Mouse (Mus musculus) duodenum, adult 2 months (tissue): ENCODE data around the gene Nudc. TPM values are rescaled to one million over a fixed set of nuclear protein-coding genes. Genes with fewer than 3 reads are reported as not detected.

Experiments used
- polyA plus RNA-seq: library from polyadenylated mRNA; depleted of rRNA; stranded (reverse); fragments of >200 nt; gene quantifications from 2 replicates; pipeline ENCODE4 v1.2.3, GENCODE M21; 2012; ENCODE audit warnings: low replicate concordance; rRNA removed

The Nudc gene
- 13.8 and 19.1 TPM in 2 replicates for polyA plus RNA-seq

DNA sequence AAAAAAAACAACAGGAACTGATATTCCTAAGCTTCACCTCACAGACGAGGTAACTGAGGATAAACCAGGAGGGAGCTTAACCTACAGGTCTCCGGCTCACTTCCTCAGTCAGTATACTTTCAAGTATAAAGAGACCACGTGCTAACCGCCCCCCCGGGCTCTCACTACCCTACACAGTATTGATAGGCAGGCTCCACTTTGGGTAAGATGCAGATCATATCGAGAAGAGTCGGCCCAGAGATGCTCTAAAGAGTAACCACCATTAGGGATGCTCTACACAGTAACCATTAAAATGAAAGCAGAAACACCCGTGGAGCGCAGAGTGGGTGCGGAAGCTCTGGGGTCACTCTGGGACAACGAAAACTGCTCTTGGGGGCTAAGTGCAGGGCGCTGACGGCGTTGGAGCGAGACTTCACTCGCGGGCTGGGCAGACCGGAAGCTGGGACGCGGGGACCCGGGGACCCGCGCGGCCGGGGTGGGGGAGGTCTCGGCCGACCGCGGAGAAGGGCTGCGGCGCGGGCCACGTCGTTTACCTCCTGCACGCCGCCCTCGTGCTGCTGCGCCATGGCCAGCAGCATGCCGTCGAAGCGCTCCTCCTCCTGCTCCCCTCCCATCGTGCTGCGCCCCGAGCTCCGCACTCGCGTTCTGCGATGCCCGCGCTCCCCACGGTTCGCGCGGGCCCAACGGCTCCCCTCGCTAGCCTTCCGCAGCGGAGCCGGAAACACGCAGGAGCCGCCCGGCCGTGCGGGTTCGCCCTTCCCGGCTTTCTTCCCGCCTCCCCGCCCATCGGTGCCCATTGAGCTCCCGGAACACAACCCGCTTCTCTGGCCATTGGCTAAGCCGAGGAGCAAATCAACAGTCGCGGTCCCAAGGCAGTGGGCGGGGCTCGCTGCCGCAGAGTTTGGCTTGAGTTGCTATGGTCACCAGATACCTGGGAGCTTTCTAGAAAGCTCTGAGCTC is at the start of gene Nudc:
TSS of gene Nudc (minus strand) at position 725 of the 960 bp plus-strand sequence.

DNA sequence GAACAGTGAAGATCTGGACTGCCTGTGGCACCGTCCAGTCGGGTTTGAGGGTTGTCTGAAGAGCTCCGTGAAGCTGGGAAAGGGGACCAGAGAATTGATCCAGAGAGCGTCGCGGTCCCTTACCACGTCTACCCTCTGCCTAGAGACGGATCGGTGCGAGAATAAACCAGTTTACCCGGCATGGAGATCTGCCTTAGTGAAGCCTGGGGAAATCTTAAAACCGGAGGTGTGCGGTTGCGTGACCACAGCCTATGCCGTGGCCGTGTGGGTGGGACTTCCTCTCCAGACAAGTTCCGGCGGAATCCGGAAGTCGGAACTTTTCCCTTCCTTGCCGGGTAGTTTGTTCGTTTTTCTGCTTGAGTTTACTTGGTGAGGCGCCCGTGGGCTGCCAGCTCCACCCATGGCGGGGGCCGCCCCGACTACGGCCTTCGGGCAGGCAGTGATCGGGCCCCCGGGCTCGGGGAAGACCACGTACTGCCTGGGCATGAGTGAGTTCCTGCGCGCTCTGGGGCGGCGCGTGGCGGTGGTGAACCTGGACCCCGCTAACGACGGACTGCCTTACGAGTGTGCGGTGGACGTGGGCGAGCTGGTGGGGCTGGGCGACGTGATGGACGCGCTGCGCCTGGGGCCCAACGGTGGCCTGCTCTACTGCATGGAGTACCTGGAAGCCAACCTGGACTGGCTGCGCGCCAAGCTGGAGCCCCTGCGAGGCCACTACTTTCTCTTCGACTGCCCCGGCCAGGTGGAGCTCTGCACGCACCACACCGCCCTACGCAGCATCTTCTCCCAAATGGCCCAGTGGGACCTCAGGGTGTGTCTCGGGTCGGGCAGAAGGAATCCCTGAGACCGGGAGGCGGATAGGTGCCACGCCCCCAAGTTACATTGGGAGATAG is 38.5 kb upstream of the Nudc start, which contains the start of gene Gpn2:
TSS of gene Gpn2 (plus strand) at position 304 of the 893 bp plus-strand sequence.

DNA sequence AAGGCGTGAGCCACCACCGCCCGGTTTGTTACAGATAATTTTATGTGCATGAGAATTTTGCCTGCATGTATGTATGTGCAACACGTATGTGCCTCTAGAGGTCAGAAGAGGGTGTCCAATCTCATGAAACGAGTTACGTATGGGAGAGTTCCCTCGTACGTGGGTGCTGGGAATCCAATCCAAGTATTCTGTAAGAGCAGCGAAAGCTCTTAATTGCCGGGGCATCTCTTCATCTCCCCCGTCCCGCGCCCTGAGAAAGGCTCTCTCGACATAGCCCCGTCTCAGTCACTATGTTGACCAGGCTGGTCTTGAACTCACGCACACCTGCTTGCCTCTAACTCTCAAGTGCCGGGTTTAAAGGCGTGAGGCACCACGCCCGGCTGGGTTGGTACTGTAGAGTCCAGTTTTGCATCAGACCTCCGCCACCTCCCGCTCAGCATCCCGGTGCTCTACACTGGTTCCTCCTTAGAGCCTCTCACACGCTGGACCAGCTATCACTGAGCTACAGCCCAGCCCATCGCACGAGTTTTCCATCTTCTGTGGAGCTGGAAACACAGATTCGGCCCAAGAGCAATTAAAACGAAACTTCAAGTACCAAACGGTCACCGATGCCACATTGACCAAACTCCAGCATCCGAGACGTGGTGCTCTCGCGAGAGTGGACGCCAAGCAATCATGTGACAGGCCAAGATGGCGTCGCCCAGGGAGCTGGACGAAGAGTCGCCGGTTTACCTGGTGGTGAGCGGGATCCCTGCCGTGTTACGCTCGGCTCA is 28.5 kb upstream of the Nudc start, which contains the start of gene Gpatch3:
TSS of gene Gpatch3 (plus strand) at position 676 of the 773 bp plus-strand sequence.

DNA sequence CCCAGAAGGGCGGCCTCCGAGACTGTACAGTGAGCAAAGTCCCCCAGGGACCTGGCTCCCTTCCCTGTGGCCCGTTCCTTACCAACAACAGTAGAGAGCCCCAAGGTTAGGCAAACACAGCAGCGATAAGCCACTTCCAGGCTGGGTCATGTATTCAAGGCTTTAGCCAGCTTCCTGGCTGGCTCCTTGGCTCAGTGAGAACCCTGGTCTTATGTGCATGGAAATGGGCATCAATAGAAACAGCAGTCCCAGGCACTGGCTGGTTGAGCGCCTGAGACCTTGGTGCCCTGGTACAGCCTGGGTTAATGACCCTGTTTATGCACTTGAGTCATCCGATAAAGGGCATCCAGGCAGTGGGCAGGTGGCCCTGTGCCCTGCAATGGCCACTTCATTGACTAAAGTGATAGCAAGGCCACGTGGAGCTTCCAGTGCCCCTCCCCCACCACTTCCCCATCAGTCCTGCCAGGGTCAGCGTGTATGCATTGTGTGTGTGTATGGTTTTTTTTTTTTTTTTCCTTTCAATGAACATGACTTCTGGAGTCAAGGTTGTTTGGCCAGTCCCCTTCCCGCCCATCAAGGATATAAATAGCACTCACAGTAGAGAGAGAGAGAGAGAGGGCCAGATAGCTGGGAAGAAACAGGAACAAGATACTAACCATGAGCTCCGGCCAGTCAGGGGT is 7.1 kb upstream of the Nudc start, which contains the start of gene Nr0b2:
TSS of gene Nr0b2 (plus strand) at position 609 of the 680 bp plus-strand sequence.

DNA sequence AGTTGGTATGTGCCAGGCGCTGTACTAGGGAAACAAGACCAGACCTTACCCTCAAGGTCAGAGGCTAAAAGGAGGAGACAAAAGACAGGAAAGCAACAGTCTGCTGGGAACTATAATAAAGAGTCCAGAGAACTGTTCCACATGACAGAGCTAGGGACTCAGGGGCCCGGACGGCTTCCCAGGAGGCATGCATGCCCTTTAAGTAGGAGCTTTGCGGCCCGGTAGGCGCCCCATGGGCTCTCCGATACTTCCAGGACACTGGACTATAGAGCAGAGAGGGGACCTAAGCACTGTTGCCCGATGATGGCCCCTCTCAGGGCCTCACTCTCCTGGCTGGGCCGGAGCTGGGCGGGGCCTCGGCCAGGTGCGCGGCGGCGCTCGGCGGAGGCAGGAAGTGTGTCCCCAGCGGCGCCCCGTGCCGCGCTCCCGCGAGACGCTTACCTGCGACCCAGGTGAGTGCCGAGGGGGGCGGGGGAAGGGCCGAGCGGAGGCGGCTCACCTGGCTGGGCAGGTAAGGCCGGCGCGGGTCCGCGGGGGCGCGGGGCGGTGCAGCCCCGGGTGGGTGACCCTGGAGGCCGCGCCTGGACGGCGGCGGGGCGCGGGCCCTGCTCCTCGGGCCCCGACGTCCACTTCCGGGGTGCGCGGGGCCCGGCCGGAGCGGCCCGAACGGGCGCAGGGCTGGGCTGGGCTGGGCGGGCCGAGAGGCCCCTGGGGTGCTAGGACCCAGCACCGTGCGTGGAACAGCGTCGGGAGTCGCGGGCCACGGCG is 27.0 kb downstream of the Nudc start, which contains the start of gene Kdf1:
TSS of gene Kdf1 (plus strand) at position 363 of the 768 bp plus-strand sequence.

DNA sequence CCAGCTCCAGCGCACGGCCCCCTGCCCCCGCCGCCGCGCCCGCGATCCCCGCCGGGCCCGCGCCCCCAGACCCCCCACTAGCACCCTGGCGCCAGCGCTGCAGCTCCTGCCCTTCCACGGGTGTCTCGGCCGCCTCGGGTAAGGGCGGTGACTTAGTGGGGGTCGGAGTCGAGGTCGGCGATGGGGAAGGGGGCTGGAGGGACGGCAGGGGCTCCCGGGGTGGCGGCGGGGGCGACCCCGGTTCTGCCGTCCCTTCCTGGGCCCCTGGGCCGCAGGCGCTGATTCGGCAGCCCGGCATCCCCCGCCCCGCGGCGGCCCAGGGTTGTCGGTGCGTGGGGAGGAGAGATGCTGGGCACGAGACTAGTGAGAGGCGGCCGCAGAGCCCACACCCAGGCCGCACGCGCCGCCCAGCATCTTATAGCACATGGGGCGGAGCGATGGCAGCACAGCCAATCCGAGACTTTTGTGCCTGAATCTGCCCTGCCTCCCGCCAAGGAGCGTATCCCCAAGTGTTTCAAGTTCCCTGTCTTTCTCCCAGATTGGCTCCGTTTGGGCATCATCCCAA is 47.6 kb downstream of the Nudc start, which contains the start of gene Trnp1:
TSS of gene Trnp1 (minus strand) at position 391 of the 565 bp plus-strand sequence.

Other genes with a start within 250 kb of the Nudc start
- 80.5 and 151 TPM in 2 replicates for gene Wdtc1, start 192.5 kb downstream of the Nudc start, polyA plus RNA-seq
- gene Slc9a1, start 176.3 kb downstream of the Nudc start, polyA plus RNA-seq = 45.1 and 60.2 TPM in 2 replicates
- gene Tent5b, start 65.9 kb downstream of the Nudc start, polyA plus RNA-seq = 2.8 and 3.9 TPM in 2 replicates
- 8.0 and 11.4 TPM in 2 replicates for gene Trnp1, start 47.4 kb downstream of the Nudc start, polyA plus RNA-seq
- gene Kdf1, start 27.0 kb downstream of the Nudc start, polyA plus RNA-seq = 77.2 and 86.8 TPM in 2 replicates
- gene Nr0b2, start 7.4 kb upstream of the Nudc start, polyA plus RNA-seq = 23.8 and 32.6 TPM in 2 replicates
- gene Gpatch3, start 28.7 kb upstream of the Nudc start, polyA plus RNA-seq = 7.1 and 14.1 TPM in 2 replicates
- gene Gpn2, start 38.4 kb upstream of the Nudc start, polyA plus RNA-seq = 60.6 and 72.3 TPM in 2 replicates
- 155 and 294 TPM in 2 replicates for gene Sfn, start 56.2 kb upstream of the Nudc start, polyA plus RNA-seq
- gene Zdhhc18, start 104.2 kb upstream of the Nudc start, polyA plus RNA-seq = 22.3 and 31.5 TPM in 2 replicates
- gene Pigv, start 126.7 kb upstream of the Nudc start, polyA plus RNA-seq = 6.9 and 8.2 TPM in 2 replicates
- 36.8 and 59.5 TPM in 2 replicates for gene Arid1a, start 210.8 kb upstream of the Nudc start, polyA plus RNA-seq